Mouse (Mus musculus): ENCODE data around the gene Rad51b.

Gene Rad51b

DNA sequence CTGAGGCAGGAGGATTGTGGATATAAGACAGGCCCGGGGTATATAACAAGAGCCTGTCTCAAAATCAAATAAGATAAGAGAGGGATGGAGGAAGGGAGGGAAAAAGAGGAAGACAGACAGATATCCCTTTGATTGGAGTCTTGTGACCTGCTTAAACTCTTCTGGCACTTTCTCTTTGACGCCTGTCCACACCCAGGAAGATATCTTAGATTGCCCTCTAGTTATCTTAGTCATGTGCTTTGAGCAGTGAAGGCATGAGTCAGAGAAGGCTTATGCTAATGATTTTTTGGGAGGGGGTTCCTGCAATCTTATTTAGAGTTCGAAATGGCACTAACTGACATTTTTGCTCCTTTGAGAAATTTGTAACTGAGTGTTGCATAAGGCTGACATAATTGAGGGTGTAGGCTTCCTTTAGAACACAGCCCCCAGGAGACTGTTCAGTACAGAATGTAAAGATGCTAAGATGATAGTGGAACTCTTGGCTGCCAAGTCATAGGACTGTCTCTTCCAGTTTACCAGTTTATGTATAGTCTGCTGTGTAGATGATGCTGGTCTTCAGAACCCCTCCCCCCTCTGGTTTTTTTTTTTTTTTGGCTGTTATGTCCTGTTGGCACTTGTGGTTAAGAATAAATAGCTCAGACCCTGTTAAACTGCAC, 55.1 kb downstream of the Rad51b start:
- Histone ChIP-seq H3K27me3 (ENCODE audit: control insufficient read depth, insufficient read depth, low read length, poor library complexity, severe bottlenecking) (no peaks in the 10 kb centered on the region), H3K36me3 (ENCODE audit: control insufficient read depth, insufficient read depth, low read length, poor library complexity, severe bottlenecking) (no peaks in the 10 kb centered on the region)
- no peak for DNase-seq (ENCODE audit: low read depth, low spot score)

DNA sequence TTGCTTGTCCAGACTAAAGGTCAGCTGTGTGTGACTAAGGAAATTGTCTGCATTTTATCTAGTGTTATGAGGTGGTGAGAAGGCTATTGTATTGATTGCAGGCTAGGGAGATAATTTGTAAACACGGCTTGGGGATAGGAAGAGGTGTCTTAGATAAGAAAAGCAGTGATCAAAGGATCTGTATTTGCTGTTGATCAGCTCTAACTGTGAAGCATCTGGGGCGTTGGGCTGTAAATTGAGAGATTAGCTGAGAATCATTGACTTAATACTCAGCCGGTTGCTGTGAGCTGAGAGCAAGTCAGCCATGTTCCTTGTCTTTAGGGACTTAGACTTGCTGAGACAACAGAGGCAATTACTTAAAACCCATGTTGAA, 55.6 kb downstream of the Rad51b start:
- Histone ChIP-seq H3K27me3 (ENCODE audit: control insufficient read depth, insufficient read depth, low read length, poor library complexity, severe bottlenecking) (no peaks in the 10 kb centered on the region), H3K36me3 (ENCODE audit: control insufficient read depth, insufficient read depth, low read length, poor library complexity, severe bottlenecking) (no peaks in the 10 kb centered on the region)
- DNase-seq (ENCODE audit: low read depth, low spot score), result no peak

DNA sequence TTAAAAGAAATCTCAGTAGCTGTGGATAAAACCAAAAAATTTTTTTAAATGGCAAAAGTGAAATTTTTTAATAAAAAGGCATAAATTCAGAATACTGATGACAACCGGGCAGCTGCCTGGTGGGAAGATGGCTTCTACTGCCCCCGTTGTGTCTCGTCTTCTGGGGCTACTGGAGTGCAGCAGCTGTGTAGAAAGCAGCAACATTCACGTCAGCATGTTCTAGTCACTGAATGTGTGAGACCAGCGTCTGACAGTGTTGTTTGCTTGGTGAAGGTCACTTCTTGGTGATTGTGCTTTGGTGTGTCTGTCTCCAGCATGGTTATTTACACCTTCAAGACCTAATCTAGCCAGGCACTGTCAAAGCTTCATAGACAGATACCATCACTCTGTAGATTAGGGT, 56.3 kb downstream of the Rad51b start:
- Histone ChIP-seq H3K36me3 (ENCODE audit: control insufficient read depth, insufficient read depth, low read length, poor library complexity, severe bottlenecking) (no peaks in the 10 kb centered on the region), H3K27me3 (ENCODE audit: control insufficient read depth, insufficient read depth, low read length, poor library complexity, severe bottlenecking) (no peaks in the 10 kb centered on the region)
- no peak for DNase-seq (ENCODE audit: low read depth, low spot score)

DNA sequence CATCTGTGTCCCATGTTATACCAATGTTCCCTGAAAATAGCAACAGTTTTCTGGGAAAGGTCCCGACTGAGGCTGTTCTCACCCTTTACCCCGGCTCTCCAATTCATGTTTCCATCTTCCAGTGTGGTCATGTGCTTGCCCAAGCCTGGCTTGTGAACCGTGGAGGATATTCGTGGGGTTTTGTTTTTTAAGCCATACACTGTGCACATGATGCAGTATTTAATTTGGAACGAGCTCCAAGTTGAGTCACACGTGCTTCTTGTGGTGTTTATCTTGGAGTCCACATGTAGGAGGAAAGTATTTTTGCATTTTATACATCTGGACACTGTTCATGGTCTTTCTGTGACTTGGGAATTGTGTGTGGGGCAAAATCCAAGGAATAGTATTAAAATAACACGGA, 57.5 kb downstream of the Rad51b start:
- DNase-seq (ENCODE audit: low read depth, low spot score), result no peak
- H3K36me3 ChIP-seq (ENCODE audit: control insufficient read depth, insufficient read depth, low read length, poor library complexity, severe bottlenecking), result no peaks in the 10 kb centered on the region
- H3K27me3 ChIP-seq (ENCODE audit: control insufficient read depth, insufficient read depth, low read length, poor library complexity, severe bottlenecking), result no peaks in the 10 kb centered on the region

DNA sequence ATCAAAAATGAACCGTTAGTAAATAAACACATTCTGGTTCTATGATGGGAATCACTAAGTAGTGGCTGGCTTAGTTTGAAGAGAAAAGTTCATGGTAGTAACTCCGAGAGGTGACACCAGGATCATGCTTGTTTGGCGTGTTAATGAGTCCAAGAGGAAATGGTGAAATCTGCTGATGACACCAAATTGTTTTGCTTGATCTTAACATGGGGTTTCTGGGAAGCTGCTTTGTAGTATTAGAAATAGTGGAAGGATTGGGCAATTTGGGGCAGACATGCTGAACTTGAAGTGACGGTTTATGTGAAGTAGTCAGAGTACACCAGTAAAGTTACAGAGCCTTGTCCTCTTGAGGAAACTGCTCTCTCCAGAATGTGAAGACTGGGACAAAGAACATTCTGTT, 59.1 kb downstream of the Rad51b start:
- no peak for DNase-seq (ENCODE audit: low read depth, low spot score)
- H3K27me3 ChIP-seq (ENCODE audit: control insufficient read depth, insufficient read depth, low read length, poor library complexity, severe bottlenecking), result no peaks in the 10 kb centered on the region
- H3K36me3 ChIP-seq (ENCODE audit: control insufficient read depth, insufficient read depth, low read length, poor library complexity, severe bottlenecking), result no peaks in the 10 kb centered on the region

DNA sequence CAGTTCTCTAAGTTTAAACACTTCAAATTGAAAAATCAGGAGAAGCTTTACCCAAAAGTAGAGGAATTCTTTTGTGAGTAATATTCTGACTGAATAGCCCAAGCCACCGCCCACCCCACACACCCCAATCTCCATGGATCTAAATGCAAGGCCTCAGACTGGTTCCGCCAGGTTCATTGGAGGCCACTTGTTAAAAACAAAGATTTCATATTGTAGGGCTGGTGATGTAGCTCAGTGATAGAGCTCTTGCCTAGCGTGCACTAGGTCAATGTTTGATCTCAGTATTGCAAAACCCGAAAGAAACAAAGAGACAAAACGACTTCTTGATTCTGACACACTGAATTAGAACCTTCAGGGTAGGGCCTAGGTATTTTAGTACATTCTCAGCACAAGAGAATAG, 60.5 kb downstream of the Rad51b start:
- Histone ChIP-seq H3K36me3 (ENCODE audit: control insufficient read depth, insufficient read depth, low read length, poor library complexity, severe bottlenecking) (no peaks in the 10 kb centered on the region), H3K27me3 (ENCODE audit: control insufficient read depth, insufficient read depth, low read length, poor library complexity, severe bottlenecking) (no peaks in the 10 kb centered on the region)
- no peak for DNase-seq (ENCODE audit: low read depth, low spot score)

DNA sequence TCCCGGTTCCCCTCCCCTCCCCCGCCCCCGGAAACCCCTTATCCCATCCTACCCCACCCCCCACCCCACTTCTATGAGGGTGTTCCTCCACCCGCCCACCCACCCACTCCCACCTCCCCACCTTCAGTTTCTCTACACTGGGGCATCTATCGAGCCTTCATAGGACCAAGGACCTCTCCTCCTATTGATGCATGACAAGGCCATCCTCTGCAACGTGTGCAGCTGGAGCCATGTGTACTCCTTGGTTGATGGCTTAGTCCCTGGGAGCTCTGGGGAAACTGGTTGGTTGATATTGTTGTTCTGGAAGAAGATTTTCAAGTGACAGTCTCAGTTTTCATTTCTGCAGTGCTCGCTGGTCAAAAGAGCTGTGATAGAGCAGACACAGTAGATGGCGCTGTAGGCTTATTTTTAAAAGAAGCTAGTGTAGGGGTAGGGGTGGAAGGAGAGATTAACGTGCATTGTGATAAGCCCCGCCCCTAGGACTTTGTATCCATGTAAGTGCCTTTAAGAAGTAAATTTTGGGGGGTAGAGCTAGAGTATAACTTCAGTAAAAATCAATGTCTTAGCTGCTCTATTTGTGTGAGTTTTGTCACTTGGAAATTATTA, 61.6 kb downstream of the Rad51b start:
- peak; percentile 89 for DNase-seq (ENCODE audit: low read depth, low spot score)
- H3K27me3 ChIP-seq (ENCODE audit: control insufficient read depth, insufficient read depth, low read length, poor library complexity, severe bottlenecking), result no peaks in the 10 kb centered on the region
- H3K36me3 ChIP-seq (ENCODE audit: control insufficient read depth, insufficient read depth, low read length, poor library complexity, severe bottlenecking), result no peaks in the 10 kb centered on the region

DNA sequence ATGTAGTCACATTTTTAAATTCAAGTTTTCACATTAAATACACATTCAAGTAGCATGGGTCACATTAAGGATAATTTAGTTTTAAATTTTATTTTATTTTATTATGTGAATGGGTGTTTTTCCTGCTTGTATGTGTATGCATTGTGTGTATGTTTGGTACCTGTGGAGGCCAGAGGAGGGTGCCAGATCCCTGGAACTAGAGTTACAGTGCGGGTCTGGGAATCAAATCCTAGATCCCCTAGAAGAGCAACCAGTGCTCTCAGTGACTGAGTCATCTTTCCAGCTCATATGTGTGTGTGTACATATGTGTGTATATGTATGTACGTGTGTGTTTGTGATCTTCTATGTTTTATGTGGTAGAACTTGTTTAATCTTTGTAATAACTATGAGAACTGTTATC, 62.3 kb downstream of the Rad51b start:
- no peaks in the 10 kb centered on the region for H3K27me3 ChIP-seq (ENCODE audit: control insufficient read depth, insufficient read depth, low read length, poor library complexity, severe bottlenecking)
- no peaks in the 10 kb centered on the region for H3K36me3 ChIP-seq (ENCODE audit: control insufficient read depth, insufficient read depth, low read length, poor library complexity, severe bottlenecking)
- peak; percentile 20 for DNase-seq (ENCODE audit: low read depth, low spot score)

DNA sequence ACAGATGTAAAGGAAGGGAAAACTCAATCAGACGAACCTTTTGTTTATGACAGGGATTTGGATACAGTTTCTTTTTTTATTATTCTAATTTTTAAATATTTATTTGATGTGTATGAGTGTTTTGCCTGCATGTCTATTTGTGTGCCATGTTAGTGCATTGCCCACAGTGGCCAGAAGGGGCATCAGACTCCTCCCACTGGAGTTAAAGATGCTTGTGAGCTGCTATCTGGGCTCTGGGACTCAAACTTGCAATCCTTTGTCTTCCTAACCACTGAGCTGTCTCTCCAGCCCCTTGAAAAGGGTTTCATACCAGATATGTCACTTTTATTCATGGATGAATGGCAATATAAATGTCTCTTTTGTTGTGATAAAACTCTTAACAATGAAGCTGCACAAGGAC, 65.1 kb downstream of the Rad51b start:
- H3K27me3 ChIP-seq (ENCODE audit: control insufficient read depth, insufficient read depth, low read length, poor library complexity, severe bottlenecking), result no peaks in the 10 kb centered on the region
- no peaks in the 10 kb centered on the region for H3K36me3 ChIP-seq (ENCODE audit: control insufficient read depth, insufficient read depth, low read length, poor library complexity, severe bottlenecking)
- peak; percentile 73 for DNase-seq (ENCODE audit: low read depth, low spot score)

DNA sequence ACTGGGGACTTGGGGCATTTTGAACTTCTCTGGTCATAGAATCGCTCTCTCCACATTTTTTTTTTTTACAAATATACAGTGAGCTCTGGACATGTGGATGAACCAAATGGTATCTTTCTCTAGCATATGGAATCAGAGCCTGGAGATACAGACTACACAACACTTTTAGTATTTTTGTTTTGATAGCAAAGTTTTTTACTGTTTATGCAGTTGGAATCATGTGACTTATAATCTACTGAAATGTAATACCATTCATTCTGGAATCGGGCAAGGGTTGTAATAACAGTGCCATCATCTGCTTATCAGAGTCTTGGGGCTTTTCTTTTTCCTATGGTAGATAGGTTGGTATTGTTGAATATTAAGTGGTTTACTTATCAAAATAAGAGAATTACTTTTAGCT, 67.2 kb downstream of the Rad51b start:
- Histone ChIP-seq H3K36me3 (ENCODE audit: control insufficient read depth, insufficient read depth, low read length, poor library complexity, severe bottlenecking) (no peaks in the 10 kb centered on the region), H3K27me3 (ENCODE audit: control insufficient read depth, insufficient read depth, low read length, poor library complexity, severe bottlenecking) (no peaks in the 10 kb centered on the region)
- DNase-seq (ENCODE audit: low read depth, low spot score), result no peak

DNA sequence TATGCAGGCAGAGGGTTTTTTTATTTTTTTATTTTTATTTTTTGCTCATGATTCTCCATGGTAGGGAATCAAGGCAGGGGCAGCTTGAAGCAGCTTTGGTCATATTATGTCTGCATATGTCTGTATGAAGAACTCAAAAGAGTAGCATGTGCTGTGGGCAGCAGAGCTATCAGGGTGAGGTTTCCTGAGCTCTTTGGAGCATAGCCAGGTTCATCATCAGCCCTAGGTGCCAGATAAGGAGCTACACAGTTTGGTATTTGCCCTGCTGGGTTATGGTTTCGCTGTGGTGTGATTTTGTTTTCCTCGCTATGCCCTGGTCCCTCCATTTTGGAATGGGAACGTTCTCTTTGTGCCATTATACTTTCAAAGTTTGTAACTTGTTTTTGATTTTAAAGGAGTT, 71.7 kb downstream of the Rad51b start:
- Histone ChIP-seq H3K36me3 (ENCODE audit: control insufficient read depth, insufficient read depth, low read length, poor library complexity, severe bottlenecking) (no peaks in the 10 kb centered on the region), H3K27me3 (ENCODE audit: control insufficient read depth, insufficient read depth, low read length, poor library complexity, severe bottlenecking) (no peaks in the 10 kb centered on the region)
- DNase-seq (ENCODE audit: low read depth, low spot score), result no peak

DNA sequence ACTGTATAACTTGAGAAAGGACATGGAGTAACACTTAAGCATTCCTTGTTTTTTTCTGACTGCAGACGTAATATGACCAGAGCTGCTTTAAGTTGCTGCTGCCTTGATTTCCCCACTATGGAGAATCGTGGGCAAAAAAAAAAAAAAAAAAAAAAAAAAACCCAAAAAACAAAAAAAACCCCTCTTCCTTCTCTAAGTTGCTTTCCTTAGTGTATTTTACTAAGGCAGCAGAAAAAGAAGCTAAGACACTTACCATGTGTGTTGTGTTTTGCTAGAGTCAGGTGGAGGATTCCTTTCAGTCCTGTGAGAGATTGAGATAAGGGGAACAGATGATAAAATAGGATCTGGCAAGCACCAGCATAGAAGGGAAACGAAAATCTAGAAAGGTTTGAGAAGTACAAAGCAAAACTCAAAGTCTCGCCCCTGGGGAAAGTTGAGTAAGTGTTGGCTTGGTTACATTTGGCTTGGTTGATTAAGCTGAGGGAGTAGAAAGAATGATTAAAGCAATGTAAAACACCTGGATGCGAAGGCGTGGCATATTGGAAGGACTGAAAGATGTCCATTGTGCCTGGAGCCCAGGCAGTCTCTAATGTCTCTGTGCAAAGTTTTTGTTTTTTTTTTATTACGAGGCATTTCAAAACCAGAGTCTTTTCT, 72.6 kb downstream of the Rad51b start:
- Histone ChIP-seq H3K27me3 (ENCODE audit: control insufficient read depth, insufficient read depth, low read length, poor library complexity, severe bottlenecking) (no peaks in the 10 kb centered on the region), H3K36me3 (ENCODE audit: control insufficient read depth, insufficient read depth, low read length, poor library complexity, severe bottlenecking) (no peaks in the 10 kb centered on the region)
- DNase-seq (ENCODE audit: low read depth, low spot score), result no peak

DNA sequence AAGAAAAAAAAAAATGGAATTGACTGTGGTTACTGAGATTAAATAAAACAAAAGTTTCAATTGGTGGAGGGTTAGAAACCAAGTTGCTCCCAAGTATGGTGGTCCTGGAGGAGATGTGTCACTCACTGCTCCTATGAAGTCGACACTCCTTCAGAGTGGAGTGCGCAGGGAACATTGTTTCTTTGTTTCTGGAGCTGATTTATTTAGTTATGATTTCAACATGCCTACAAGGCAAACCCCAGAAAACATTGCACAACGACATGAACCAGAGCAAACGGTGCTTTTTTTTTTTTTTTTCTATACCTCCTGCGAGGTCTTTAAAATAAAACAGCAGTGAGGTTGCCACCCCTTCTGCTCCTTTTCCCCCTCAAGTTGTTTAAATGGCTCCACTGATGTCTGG, 75.6 kb downstream of the Rad51b start:
- no peaks in the 10 kb centered on the region for H3K27me3 ChIP-seq (ENCODE audit: control insufficient read depth, insufficient read depth, low read length, poor library complexity, severe bottlenecking)
- H3K36me3 ChIP-seq (ENCODE audit: control insufficient read depth, insufficient read depth, low read length, poor library complexity, severe bottlenecking), result no peaks in the 10 kb centered on the region
- DNase-seq (ENCODE audit: low read depth, low spot score), result no peak

DNA sequence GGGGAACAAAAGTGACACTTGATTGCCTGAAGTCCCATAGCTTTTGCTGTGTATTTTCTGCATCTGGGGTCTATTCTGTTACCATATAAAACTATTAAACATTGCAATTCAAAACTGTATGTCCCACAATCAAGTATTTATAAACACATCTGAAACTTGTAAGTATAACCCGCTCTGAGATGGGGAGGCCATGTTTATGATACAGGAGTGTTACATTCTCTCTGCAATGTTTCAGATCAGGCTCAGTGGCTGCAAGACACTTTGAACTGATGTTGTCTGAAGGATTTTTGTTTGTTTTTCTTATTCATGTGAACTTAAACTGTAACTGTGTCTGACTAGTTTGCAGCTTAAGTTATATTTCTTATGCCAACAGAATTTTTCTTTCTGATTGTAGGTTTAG, 80.3 kb downstream of the Rad51b start:
- DNase-seq (ENCODE audit: low read depth, low spot score), result no peak
- Histone ChIP-seq H3K27me3 (ENCODE audit: control insufficient read depth, insufficient read depth, low read length, poor library complexity, severe bottlenecking) (no peaks in the 10 kb centered on the region), H3K36me3 (ENCODE audit: control insufficient read depth, insufficient read depth, low read length, poor library complexity, severe bottlenecking) (no peaks in the 10 kb centered on the region)

DNA sequence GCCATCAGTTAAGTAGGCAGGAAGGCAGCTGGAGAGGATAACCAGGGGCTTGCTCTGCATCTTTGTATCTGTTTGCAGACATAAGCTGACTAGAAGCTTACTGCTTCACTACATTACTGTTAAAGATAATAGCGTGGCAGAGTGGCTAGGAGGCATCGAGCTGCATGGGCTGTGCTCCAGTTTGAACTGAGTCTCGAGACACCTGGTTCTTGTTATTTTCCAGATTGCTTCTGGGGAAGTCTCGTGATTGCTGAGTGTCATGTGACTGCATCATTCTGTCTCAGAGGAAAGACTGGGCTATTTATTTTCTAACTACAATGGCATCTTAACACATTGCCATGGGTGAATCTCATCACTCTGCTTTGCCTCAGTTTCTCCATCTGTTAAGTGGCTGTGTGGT, 80.8 kb downstream of the Rad51b start:
- no peaks in the 10 kb centered on the region for H3K36me3 ChIP-seq (ENCODE audit: control insufficient read depth, insufficient read depth, low read length, poor library complexity, severe bottlenecking)
- no peak for DNase-seq (ENCODE audit: low read depth, low spot score)
- no peaks in the 10 kb centered on the region for H3K27me3 ChIP-seq (ENCODE audit: control insufficient read depth, insufficient read depth, low read length, poor library complexity, severe bottlenecking)

DNA sequence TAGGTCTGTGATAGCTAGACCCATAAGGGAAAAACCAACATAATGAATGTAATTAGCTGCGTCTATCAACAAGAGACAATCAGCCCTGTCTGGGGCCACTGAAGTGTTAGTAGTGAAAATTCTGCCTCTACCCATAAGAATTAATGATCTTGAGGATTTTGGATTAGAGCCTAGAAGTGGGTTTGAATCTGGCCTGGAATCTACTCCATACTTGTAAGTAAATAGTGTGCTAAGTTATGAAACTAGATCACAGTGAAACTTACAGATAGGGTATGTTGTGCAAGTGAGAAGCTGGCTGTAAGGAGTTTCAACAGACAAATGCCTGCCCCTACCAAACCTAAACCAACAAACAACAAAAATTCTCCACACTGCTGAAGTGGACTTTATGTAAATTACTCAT, 83.1 kb downstream of the Rad51b start:
- DNase-seq (ENCODE audit: low read depth, low spot score), result no peak

More for the DNA sequence above, 83.1 kb downstream of the Rad51b start:
- H3K27me3 ChIP-seq (ENCODE audit: control insufficient read depth, insufficient read depth, low read length, poor library complexity, severe bottlenecking), result no peaks in the 10 kb centered on the region
- no peaks in the 10 kb centered on the region for H3K36me3 ChIP-seq (ENCODE audit: control insufficient read depth, insufficient read depth, low read length, poor library complexity, severe bottlenecking)
